ENCODE assay signal across 7 mouse cellular contexts in the genomic region with DNA sequence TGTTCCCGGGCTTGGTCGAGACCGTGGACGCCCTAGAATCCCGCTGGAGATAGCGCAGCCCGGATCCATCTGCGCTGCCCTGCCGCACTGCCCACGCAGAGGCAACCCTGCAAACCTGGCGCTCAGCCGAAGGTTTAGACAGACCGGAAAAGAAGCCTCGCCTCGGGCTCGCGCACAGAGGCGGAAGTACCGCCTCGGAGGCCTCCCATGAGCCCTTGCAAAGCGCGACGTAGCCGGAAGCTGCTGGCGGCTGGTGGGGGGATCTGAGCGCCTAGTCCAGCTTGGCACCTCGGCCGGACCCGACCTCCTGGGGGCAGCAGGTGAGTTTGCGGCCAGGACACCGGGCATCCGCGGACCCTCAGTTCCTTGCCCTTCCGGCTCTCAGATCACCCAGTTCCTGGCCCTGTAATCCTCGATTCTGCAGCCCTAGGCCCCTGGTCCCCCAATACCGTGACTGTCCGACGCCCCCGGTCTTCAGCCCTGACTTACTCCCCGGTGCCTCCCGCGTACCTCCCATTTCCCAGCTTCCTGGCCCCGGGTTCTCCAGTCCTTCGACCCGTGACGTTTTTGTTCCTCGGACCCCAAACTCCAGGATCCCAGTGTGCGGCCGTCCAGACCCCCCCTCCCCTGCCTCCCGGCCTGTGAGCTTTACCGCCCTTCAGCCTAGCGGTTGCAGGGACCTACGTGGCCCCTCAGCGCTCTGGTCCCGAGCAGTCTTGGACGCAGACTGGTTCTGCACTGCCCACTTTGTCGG. TPM values are rescaled to one million over a fixed set of nuclear protein-coding genes. Genes with fewer than 3 reads are reported as not detected.
DNase-seq lines count a peak whose midpoint lies in the region; ATAC-seq lines count a peak whose summit lies in the region.

A gene (plus strand): TSS at position 216 of the 754 bp plus-strand sequence.

- peak within 1 kb of the TSS; percentile 86 for H3K9ac ChIP-seq in embryonic facial prominence, embryonic 11.5 days (replicated peaks; ENCODE audit: low read length)
- H3K9ac ChIP-seq in midbrain, embryonic 13.5 days (replicated peaks): peak within 1 kb of the TSS; percentile 94

- under 1% methylated on average over 57 of the region's 57 CpGs for WGBS in embryonic facial prominence, embryonic 11.5 days
- under 1% methylated on average over 57 of the region's 57 CpGs for WGBS in limb, embryonic 10.5 days
- under 1% methylated on average over 57 of the region's 57 CpGs for WGBS in midbrain, embryonic 13.5 days

- H3K36me3 ChIP-seq in embryonic facial prominence, embryonic 11.5 days (replicated peaks; ENCODE audit: control insufficient read depth, insufficient read depth, low read depth, low read length): peaks cover 3% of the 10 kb centered on the region
- H3K36me3 ChIP-seq in limb, embryonic 10.5 days: peaks cover 35% of the 10 kb centered on the region
- peaks cover 18% of the 10 kb centered on the region for H3K36me3 ChIP-seq in midbrain, embryonic 13.5 days

- H3K4me1 ChIP-seq in embryonic facial prominence, embryonic 11.5 days (ENCODE audit: control insufficient read depth, insufficient read depth, low read length): no peaks in the 10 kb centered on the region
- peaks cover 18% of the 10 kb centered on the region for H3K4me1 ChIP-seq in limb, embryonic 10.5 days
- peaks cover 30% of the 10 kb centered on the region for H3K4me1 ChIP-seq in midbrain, embryonic 13.5 days (replicated peaks)

- peak within 1 kb of the TSS; percentile 57; the same call in 1 of the 2 replicates for H3K27ac ChIP-seq in embryonic facial prominence, embryonic 11.5 days (replicated peaks; ENCODE audit: low read depth, low read length)
- H3K27ac ChIP-seq in limb, embryonic 10.5 days: peak within 1 kb of the TSS; percentile 89
- peak within 1 kb of the TSS; percentile 92 for H3K27ac ChIP-seq in midbrain, embryonic 13.5 days

- DNase-seq in adrenal gland, postnatal 14 days: peak; percentile 96
- peak; percentile 94 for DNase-seq in embryonic facial prominence, embryonic 11.5 days (ENCODE audit: low spot score)
- DNase-seq in kidney, adult 11 months: peak; percentile 89
- peak; percentile 93 for DNase-seq in limb, embryonic 10.5 days (ENCODE audit: low spot score)
- peak; percentile 81 for DNase-seq in spleen, adult 12 weeks (ENCODE audit: low spot score)

- peak within 1 kb of the TSS; percentile 83 for H3K4me3 ChIP-seq in embryonic facial prominence, embryonic 11.5 days (ENCODE audit: low read depth, low read length)
- H3K4me3 ChIP-seq in limb, embryonic 10.5 days: peak within 1 kb of the TSS; percentile 80
- peak within 1 kb of the TSS; percentile 84 for H3K4me3 ChIP-seq in midbrain, embryonic 13.5 days (replicated peaks)

- H3K27me3 ChIP-seq in embryonic facial prominence, embryonic 11.5 days (ENCODE audit: control insufficient read depth, insufficient read depth, low read length): no peaks in the 10 kb centered on the region
- H3K27me3 ChIP-seq in limb, embryonic 10.5 days (ENCODE audit: low read depth, poor library complexity, severe bottlenecking): no peaks in the 10 kb centered on the region
- H3K27me3 ChIP-seq in midbrain, embryonic 13.5 days: no peaks in the 10 kb centered on the region

- H3K4me2 ChIP-seq in embryonic facial prominence, embryonic 11.5 days (ENCODE audit: low read depth, low read length): peak within 1 kb of the TSS; percentile 68
- peak within 1 kb of the TSS; percentile 96 for H3K4me2 ChIP-seq in midbrain, embryonic 13.5 days (replicated peaks)

- no peaks in the 10 kb centered on the region for H3K9me3 ChIP-seq in embryonic facial prominence, embryonic 11.5 days (replicated peaks; ENCODE audit: control insufficient read depth, low read length)
- H3K9me3 ChIP-seq in limb, embryonic 10.5 days (replicated peaks): no peaks in the 10 kb centered on the region
- H3K9me3 ChIP-seq in midbrain, embryonic 13.5 days: no peaks in the 10 kb centered on the region

- ATAC-seq in embryonic facial prominence, embryonic 11.5 days (replicated peaks; ENCODE audit: insufficient number of reproducible peaks, low FRiP score, low TSS enrichment, low read depth): peak; percentile 83
- ATAC-seq in granulocyte monocyte progenitor cell, adult 5-6 weeks (replicated peaks; ENCODE audit: poor library complexity, severe bottlenecking): peak; percentile 86
- peak; percentile 92 for ATAC-seq in midbrain, embryonic 13.5 days

RNA-seq across cellular contexts. Expression of the gene that starts here (rescaled TPM):
- total RNA-seq in adrenal gland, postnatal 14 days (2021): 47.9 and 54.8 TPM in 2 replicates
- 43.2 and 54.4 TPM in 2 replicates for polyA plus RNA-seq in embryonic facial prominence, embryonic 11.5 days (2014; fragmentation: Nextera tagmentation; extraction: Ambion mirVana)
- total RNA-seq in granulocyte monocyte progenitor cell, adult 5-6 weeks (2014; fragmentation: Nextera tagmentation): 27.5 and 31.3 TPM in 2 replicates
- 28.1 and 30.1 TPM in 2 replicates for total RNA-seq in granulocyte monocyte progenitor cell, adult 5-6 weeks (2017)
- polyA plus RNA-seq in limb, embryonic 10.5 days (2016; fragmentation: Nextera tagmentation; extraction: Ambion mirVana): 75.7 and 101 TPM in 2 replicates
- polyA plus RNA-seq in midbrain, embryonic 13.5 days (2015; fragmentation: Nextera tagmentation; extraction: Ambion mirVana): 98.9 and 103 TPM in 2 replicates

Comparison
In these comparisons a context has a peak if more than half of its experiments do, and no peak if none do; other contexts are left out.
1. Peak in every context shown above with its lines: DNase-seq, ATAC-seq, H3K4me3 ChIP-seq and H3K27ac ChIP-seq.